Mouse (Mus musculus) layer of hippocampus, postnatal 10 days (tissue): ENCODE data around the gene Fli1. TPM values are rescaled to one million over a fixed set of nuclear protein-coding genes. Genes with fewer than 3 reads are reported as not detected.

Experiments
- DNase-seq, 2 experiments: peaks; one replicate each; pipeline ENCODE4 v3.0.0; 2021; ENCODE audit warnings: low spot score in 2 of 2
- total RNA-seq, 2 experiments: library from RNA; stranded (reverse); gene quantifications; 2 replicates each; pipeline ENCODE4 v1.2.3; 2021

The Fli1 gene
- total RNA-seq, 2 experiments from 2014 or later = 7.7 to 10.2 TPM

DNA sequence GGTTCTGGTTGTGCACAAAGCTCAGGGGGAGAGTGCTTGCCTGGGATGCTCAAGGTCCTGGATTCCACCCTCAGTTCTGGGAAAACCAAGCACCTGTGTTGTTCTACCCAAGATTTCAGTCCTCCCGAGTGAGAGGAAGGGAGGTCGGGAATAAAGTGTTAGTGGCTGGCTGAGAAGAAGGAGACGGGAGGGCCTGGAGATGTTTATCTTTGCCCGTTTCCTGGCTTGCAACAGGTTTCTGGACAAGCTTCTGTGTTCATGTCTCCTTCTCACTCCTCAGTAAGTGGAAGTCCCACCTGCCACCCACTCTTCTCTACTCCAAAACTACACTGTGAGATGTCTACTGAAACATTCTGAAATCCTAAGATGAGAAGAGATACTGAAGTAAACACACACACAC lies 39.2 kb downstream of the Fli1 start:
- no peak for DNase-seq

DNA sequence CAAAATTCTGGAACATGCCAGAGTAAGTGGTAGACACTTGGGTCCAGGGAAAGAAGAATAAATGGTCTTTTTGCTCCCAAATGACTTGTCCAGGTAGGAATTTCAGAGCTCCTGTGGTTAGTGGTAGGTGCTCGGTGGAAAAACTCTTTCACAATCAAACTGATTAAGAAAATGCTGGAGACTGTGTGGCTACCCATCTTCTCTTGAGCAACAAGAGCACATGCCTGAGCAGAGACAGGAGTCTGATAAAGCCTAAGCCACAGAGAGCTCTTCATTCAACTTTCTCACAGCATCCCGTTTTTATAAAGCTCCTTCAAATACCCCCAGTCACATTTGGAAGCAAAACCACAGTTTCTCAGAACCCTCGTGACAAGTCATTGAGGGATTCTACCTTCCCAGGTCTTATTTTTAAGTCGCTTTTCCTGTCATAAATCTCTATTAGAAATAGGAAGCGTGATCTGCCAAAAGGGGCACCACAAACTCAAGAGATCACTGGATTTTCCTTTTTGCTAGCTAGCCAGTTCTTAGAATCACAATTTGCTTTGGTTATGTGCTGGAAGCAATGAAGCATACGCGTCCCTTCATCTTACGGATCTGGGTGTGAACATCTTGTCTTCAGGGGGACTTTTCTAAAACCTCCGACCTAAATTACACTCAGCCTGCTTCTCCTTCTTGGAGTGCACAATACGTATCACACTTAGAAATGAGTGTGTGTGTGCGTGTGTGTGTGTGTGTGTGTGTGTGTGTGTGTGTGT lies 40.2 kb downstream of the Fli1 start:
- no peak for DNase-seq

- DNase-seq = no peak
Measured at GRCm38 (mm10) chr9:32500886-32501285, 41.8 kb downstream of the Fli1 start.

GRCm38 (mm10) chr9:32500063-32500462 lies 42.6 kb downstream of the Fli1 start:
- DNase-seq = no peak

GRCm38 (mm10) chr9:32499469-32499868 lies 43.2 kb downstream of the Fli1 start:
- no peak for DNase-seq

DNA sequence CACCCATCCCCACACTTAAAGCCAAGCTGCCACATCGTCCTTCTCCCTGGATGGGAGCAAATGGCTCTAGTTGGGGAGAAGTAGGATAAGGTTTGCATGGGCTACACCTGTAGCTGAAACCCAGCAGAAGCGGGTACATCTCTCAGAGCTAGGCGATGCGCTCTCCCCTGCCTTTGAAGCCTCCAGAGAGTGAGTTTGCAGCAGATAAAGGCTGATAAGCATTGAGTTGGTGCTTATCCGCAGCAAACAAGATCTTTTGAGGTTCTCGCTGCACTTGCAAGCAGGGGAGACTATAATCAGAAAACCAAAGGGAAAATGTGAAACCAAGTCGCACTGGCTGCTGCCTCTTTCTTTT lies 47.0 kb downstream of the Fli1 start:
- no peak for DNase-seq

- DNase-seq = no peak
Measured at GRCm38 (mm10) chr9:32494891-32495642, 47.6 kb downstream of the Fli1 start.

- no peak for DNase-seq
Measured at GRCm38 (mm10) chr9:32493588-32494423, 48.9 kb downstream of the Fli1 start.

GRCm38 (mm10) chr9:32492753-32493152 lies 49.9 kb downstream of the Fli1 start:
- DNase-seq = no peak

- DNase-seq = peak in 1 of 2 experiments; percentile 19
Measured at GRCm38 (mm10) chr9:32491484-32491883, 51.2 kb downstream of the Fli1 start.

DNA sequence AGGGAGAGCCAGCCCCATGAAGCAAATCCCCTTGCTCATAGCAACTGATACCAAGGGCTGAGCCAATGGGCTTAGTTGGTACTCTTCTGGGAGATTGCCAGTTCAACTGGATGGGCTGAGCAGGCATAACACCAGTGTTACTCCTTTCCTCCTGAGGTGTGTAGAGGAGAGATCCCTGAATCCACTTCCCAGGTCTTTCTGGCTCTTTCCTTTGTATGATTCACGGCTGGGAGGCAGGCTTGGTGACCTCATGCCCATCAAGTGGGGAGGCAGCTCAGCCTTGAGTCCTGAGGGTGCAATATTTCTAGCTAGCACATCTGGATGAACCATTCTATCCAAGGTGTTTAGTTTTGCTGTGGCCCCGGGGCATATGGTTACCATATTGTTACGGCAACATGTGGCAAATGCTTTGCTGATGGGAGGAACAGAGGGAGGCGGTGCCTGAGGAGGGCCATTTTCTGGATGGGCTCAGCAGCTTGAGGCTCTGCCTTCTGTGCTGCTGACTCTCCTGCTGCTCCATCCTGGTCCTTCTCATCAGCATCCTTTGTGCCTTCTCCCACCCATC lies 52.8 kb downstream of the Fli1 start:
- DNase-seq = no peak

DNA sequence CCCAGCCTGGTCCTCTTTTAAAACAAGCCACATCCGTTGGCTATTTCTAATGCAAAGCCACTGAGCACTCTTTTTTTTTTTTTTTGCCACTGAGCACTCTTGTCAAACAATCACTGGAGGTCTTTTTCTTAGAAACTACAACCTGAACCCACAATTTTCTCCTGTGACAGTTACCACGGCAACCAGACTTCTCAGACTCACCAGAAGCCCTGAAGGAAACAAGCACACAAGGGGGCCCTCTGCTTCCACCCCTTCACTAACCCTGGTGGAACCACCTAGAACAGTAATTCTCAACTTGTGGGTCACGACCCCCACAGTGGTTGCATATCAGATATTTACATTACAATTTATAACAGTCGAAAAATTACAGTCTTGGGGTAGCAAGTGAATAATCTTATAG lies 53.3 kb downstream of the Fli1 start:
- DNase-seq = no peak

DNA sequence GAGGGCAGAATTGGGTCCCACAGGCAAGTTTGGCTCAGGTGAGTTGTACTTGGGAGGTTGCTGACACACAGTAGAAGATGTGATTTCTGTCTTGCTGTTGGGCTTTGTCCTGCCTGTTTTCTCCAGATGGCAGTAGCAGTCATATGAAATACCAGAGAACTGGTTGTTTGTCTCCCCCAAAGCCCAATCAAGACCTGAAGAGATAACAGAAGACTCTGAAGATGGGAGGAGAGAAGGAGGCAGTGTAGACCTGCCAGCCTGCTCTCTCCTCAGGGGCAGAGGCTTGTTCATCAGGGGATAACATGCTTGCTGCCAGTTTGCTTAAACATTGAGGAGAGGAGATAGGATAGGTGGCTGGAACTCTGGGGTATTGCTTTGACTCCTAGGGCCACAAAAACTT lies 54.0 kb downstream of the Fli1 start:
- DNase-seq = no peak

DNA sequence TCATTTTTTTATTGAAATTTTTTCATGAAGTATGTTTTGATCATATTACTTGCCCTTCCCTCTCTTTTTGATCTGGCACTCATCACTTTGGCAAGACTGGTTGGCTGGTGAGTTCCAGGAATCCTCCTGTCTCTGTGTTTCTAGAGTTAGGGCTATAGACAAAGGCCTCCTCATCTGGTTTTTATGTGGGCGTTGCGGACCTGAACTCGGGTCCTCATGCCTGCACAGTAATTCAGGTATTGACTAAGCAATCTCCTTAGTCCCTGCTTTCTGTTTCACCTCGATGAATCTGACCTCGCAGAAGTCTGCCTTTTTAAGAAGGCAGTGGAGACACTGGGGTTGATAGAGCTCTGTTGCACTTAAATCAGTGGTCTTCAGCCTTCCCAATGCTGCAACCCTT lies 54.8 kb downstream of the Fli1 start:
- no peak for DNase-seq

DNA sequence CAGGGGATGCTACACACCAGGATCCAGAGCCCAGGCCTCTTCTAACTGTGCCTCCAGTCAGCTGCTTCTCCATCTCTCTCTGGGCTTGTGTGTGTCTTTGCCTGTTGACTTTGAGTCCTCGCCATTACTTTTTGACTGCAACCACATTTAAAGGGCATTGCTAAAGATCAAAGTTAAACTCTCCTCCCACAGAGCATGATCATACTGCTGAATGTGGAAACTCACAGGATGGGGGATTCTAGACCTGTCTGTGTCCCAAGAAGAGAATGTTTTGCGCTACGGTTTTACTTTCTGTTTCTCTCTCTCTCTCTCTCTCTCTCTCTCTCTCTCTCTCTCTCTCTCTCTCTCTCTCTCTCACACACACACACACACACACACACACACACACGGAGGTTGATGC lies 55.3 kb downstream of the Fli1 start:
- no peak for DNase-seq

DNA sequence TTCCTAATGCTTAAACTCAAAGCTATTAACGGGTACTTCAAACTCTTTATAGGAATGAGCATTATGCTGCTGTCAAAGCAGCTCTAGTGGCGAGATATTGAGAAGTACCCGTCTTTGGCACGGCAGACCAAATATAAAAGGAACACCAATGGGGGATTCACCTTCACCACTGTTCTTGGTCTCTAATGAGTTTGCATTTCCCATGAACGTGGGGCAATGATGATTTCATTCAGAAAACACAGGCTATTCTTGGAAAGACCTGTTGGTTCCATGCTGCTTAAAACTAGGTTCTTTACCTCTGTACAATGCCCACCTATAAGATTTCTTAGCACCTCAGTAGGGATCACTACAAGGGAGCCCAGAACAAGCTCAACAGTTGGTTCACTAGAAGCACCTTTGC lies 62.2 kb downstream of the Fli1 start:
- no peak for DNase-seq

DNA sequence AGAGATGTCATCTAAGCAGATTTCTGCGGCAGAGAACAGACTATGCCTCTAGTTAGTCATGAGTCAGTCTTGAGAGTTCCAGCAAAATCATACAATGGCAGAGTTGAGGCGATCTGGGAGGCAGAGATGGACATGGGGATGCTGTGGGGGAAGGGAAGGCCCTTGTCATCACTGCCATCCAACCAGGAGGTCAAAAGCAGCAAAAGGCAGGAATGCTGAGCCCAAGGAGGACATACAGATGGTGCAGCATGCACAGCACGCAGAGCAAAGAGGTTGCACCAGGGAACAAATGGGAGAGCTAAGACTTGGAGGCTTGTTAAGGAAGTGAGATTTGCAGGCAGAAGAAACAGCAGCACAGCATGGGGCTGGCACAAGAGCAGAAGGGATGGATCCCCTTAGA lies 63.9 kb downstream of the Fli1 start:
- DNase-seq = no peak

GRCm38 (mm10) chr9:32478087-32478486 lies 64.6 kb downstream of the Fli1 start:
- no peak for DNase-seq

GRCm38 (mm10) chr9:32476604-32477003 lies 66.1 kb downstream of the Fli1 start:
- DNase-seq = no peak

DNA sequence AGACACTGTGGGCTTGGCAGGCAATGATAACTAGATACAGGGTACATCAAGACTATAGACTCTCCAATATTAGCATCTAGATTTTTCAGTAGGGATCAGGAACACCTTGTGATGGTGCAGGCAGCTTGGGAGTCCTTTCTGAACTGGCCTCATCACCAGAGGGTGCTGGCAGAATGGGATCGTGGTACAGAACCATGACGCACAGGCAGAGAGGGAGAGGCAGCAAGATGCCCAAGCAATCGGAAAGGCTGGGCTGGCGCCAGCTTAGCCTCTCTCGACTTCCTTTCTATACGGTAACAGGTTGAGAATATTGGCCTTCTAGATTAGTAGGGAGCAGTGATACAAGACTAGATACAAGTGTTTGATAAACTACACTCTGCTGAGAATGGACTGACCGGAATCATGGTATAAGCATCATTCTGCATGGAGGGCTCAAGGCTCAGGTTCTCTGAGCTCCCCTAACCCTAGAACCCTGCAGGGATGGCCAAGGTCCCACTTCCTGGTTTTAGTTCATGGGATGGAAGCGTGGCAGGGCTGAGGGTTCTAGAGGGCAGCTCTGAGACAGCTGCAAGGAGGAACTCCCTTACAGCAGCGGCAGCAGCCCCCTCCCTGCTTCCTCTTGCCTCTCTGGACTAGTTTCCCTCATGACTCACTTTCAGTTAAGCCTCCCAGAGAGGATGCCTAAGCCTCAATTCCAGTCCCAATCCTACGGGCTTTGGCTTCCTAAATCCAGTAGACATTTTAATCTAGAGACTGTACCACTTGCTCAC lies 67.9 kb downstream of the Fli1 start:
- DNase-seq = no peak

- DNase-seq = no peak
Measured at GRCm38 (mm10) chr9:32472346-32472745, 70.3 kb downstream of the Fli1 start.
